Mouse (Mus musculus) right cerebral cortex, postnatal 36 days (tissue): Measurements from ENCODE around the gene Zbtb44.

Experiments
- DNase-seq, 2 experiments: peaks; one replicate each; pipeline ENCODE4 v3.0.0; 2022; ENCODE audit warnings: low spot score in 2 of 2, mixed read lengths in 1 of 2

Gene Zbtb44

DNA sequence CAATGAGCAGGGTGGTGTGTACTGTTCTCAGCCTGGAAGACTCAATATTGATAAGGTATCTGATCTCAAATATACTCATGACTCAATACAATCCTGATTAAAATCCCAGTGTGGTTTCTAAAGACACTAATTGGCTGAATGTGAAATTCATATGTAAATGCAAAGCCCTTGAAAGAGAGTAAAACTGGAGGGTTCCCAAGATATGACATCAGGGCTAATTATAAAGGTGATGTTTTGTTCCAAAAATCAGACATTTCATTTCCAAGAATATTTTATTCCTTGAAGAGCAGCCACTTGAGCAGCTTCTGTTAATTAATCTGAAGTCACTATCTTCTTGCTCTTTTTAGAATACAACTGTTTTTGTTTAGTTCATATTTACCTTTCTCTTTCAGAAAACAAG, 85.1 kb downstream of the Zbtb44 start:
- no peak for DNase-seq

GRCm38 (mm10) chr9:31117088-31117487, 86.6 kb downstream of the Zbtb44 start:
- no peak for DNase-seq

- DNase-seq: no peak
These were observed 87.0 kb downstream of the Zbtb44 start for GRCm38 (mm10) chr9:31117488-31117887.

DNA sequence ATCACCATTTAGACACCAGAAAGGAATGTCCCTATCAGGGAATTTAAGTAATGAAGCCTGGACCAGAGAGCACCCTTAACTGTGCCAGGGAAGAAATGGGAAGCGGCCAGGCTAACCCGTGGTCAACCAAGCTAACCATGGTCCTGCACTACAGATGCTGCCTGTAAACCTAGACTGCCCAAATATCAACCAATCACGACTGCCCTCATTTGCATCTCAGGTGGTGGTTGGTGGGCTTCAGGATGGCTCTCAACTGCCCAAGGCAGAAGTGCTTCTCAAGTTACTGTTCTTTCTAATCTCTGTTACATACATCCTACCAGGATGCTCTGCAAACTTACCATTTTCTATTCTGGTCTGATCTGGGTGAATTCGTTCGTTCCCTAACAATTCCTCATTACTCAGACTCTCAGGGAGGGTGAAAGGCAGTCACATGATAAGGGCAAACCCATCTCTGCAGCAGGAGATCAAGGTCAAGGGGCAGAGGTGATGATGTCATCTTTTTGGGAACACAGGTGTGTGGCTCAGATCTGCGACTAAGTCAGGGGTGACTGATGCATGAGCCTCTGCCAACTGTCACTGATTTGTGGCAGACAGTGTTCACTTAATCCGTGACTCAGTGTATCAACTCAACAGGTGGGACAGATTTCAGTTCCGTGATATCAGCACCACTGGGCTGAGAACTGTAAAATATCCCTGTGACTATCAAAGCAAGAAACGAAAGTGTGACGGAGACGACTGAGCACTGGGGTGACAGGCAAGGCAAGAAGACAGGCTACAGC, 88.3 kb downstream of the Zbtb44 start:
- no peak for DNase-seq

DNA sequence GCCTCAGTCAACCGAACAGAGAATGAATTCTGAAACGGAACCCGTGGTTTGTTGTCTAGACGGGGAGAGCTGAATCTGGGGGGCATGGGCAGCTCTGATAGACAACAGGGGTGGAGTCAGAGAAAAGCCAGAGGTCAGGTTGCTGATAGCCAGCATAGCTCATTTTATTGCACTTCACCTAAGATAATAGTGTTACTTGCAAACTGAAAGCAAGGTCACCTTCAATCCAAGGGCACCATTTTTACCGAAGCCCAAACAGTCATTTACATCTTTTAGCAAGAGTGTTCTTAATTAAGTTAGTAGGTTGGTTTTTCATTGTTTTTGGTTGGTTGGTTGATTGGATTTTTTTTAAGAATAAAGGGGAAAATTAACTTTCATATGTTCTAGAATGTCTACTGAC, 89.0 kb downstream of the Zbtb44 start:
- DNase-seq: no peak

DNA sequence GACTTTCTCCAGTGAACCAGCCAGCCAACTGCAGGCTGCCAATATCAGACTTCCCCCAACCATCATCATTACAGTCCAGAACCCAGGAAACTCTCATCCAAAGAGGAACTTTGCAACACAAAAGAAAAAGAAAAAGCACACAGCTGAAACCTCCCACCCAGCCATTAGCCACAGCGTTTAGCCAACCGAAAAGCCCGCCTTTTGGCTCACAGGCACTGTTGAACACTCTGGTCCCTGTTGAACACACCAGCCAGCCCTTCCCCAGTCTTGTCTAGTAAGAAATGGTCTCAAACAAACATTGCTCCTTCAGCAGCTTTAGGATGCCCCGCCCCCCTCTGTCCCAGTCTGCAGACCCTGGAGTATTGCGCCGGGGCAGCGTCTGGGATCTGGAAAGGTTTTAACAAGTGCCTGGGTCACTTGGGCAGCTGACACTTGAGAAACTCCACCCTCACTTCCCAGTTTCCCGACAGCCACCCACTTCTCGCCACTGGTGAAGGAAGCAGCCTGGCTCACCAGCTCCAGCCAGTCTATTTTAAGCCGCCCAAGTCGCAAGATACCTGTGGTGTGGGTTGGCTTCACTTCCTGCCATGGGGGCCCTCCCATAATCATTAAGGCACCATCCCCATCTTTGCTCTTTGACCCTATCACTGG, 89.6 kb downstream of the Zbtb44 start:
- DNase-seq: no peak

- no peak for DNase-seq
These were observed 90.1 kb downstream of the Zbtb44 start for GRCm38 (mm10) chr9:31120533-31120915.

DNA sequence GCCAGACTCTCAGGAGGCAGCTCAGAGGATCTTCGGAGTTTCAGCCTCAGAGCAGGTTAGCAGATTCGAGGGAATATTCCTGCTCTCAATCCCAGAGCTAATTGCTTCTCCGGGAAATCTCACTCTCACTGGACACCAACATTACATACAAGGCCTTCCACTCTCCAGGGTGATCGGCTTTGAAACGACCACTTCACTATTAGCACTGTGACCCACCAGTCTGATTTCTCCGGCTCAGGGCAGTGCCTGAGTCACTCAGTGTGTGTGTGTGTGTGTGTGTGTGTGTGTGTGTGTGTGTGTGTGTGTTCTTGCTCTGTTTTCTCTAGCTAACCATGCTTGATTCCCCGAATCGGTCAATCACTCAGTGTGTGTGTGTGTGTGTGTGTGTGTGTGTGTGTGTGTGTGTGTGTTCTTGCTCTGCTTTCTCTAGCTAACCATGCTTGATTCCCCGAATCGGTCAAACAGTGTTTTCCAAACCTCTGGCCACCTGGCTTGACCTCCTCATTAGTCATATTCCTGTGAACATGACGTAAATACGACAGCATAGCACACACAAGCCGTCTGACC, 92.1 kb downstream of the Zbtb44 start:
- no peak for DNase-seq
